Mouse (Mus musculus): ENCODE data around the gene Myo6. TPM values are rescaled to one million over a fixed set of nuclear protein-coding genes. Genes with fewer than 3 reads are reported as not detected.

Myo6 gene
- polyA plus RNA-seq, 1 experiment from 2014 or later, result 50.9 TPM

DNA sequence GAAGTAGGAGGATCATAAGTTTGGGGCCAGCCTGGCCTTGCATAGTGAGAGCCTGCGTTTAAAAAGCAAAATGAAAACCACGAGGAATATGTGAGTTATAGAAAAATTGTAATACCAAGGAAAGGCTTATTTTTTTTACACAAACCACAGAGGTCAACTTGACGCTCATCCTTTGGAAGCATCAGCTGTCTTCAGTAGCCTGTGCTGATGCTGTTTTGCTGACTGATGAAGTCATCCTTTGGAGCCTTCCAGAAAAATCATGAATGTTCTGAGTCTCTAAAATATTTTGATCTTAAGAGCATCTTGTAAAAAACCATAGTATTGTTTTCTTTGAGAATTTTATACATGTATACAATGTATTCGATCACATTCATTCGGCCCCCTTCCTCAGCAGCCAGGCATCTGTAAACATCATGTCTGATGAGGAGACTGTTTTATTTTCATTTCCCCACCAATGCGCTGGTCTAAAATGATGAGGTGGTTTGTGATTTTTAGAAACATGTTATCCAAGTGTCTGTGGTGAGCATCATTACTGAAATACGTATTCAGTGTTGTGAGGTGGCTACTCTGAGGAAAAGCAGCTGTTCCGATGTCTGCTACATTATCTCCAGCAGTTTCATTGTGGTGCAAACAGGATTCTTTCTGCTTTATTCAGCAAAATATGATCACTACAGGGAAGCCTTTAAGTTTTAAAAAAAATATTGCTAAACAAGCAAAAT, 110.4 kb downstream of the Myo6 start:
- H3K4me3 ChIP-seq (ENCODE audit: low read depth, low read length), result no peak overlapping the region
- H3K4me1 ChIP-seq (replicated peaks; ENCODE audit: control insufficient read depth, insufficient read depth, low read length), result no peaks in the 10 kb centered on the region
- H3K27me3 ChIP-seq (replicated peaks; ENCODE audit: control insufficient read depth, insufficient read depth, low read length), result no peaks in the 10 kb centered on the region
- no peak for ATAC-seq
- TF ChIP-seq CTCF (IDR thresholded peaks at IDR 0.05; ENCODE audit: low read depth), result no peak
- 68% methylated on average over 8 of the region's 8 CpGs for WGBS
- no peak overlapping the region for H3K9ac ChIP-seq (ENCODE audit: low read depth, low read length)
- no peaks in the 10 kb centered on the region for H3K9me3 ChIP-seq (ENCODE audit: control insufficient read depth)
- peaks cover 49% of the 10 kb centered on the region for H3K36me3 ChIP-seq (ENCODE audit: control insufficient read depth, insufficient read depth)
- no peak overlapping the region for H3K4me2 ChIP-seq (replicated peaks; ENCODE audit: low read depth)
- H3K27ac ChIP-seq (ENCODE audit: low read depth, low read length), result no peak overlapping the region

DNA sequence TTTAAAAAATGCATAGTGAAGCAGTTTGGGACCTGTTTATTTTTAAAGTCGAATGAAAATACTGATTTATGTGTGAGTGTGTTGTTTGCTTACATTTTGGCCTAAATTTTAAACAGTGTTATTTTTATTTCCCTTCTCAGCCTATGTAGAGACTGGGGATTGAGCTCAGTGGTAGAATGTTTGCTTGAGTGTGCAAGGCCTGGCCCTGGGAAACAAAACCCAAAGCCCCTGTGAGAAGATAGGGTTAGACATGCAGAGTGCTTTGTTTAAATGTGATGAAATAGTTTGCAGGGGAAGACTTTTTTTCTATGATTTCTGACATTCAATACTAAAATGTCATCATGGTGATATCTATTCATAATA, 110.9 kb downstream of the Myo6 start:
- H3K4me1 ChIP-seq (replicated peaks; ENCODE audit: control insufficient read depth, insufficient read depth, low read length), result no peaks in the 10 kb centered on the region
- no peak overlapping the region for H3K4me2 ChIP-seq (replicated peaks; ENCODE audit: low read depth)
- no peaks in the 10 kb centered on the region for H3K9me3 ChIP-seq (ENCODE audit: control insufficient read depth)
- no peak overlapping the region for H3K9ac ChIP-seq (ENCODE audit: low read depth, low read length)
- no peak overlapping the region for H3K27ac ChIP-seq (ENCODE audit: low read depth, low read length)
- ATAC-seq, result no peak
- H3K4me3 ChIP-seq (ENCODE audit: low read depth, low read length), result no peak overlapping the region
- WGBS, result 53% methylated on average over 1 of the region's 1 CpGs
- H3K27me3 ChIP-seq (replicated peaks; ENCODE audit: control insufficient read depth, insufficient read depth, low read length), result no peaks in the 10 kb centered on the region
- peaks cover 51% of the 10 kb centered on the region for H3K36me3 ChIP-seq (ENCODE audit: control insufficient read depth, insufficient read depth)
- no peak for TF ChIP-seq CTCF (IDR thresholded peaks at IDR 0.05; ENCODE audit: low read depth)

DNA sequence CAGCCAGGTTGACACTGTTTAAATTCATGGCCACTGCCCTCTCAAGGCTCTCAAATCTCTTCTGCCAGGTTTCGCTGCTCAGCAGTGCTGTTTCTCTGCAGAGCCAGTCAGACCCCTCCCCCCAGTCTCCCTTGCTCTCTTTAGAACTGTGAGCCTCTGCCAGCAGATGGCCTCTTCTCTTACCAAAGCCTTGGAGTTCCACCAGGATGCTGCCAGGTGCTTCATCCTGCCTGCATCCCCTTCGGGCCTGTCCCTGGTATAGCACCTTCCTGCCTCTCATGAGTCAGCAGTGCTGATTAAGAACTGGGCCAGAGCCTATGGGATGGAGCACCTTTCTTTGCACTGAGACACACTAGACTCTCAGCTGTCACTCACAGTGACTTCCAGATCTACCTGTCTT, 112.3 kb downstream of the Myo6 start:
- H3K27me3 ChIP-seq (replicated peaks; ENCODE audit: control insufficient read depth, insufficient read depth, low read length), result no peaks in the 10 kb centered on the region
- no peaks in the 10 kb centered on the region for H3K9me3 ChIP-seq (ENCODE audit: control insufficient read depth)
- H3K27ac ChIP-seq (ENCODE audit: low read depth, low read length), result no peak overlapping the region
- ATAC-seq, result no peak
- 60% methylated on average over 2 of the region's 2 CpGs for WGBS
- H3K4me3 ChIP-seq (ENCODE audit: low read depth, low read length), result no peak overlapping the region
- H3K4me1 ChIP-seq (replicated peaks; ENCODE audit: control insufficient read depth, insufficient read depth, low read length), result no peaks in the 10 kb centered on the region
- no peak overlapping the region for H3K9ac ChIP-seq (ENCODE audit: low read depth, low read length)
- no peak overlapping the region for H3K4me2 ChIP-seq (replicated peaks; ENCODE audit: low read depth)
- TF ChIP-seq CTCF (IDR thresholded peaks at IDR 0.05; ENCODE audit: low read depth), result no peak
- peaks cover 52% of the 10 kb centered on the region for H3K36me3 ChIP-seq (ENCODE audit: control insufficient read depth, insufficient read depth)

DNA sequence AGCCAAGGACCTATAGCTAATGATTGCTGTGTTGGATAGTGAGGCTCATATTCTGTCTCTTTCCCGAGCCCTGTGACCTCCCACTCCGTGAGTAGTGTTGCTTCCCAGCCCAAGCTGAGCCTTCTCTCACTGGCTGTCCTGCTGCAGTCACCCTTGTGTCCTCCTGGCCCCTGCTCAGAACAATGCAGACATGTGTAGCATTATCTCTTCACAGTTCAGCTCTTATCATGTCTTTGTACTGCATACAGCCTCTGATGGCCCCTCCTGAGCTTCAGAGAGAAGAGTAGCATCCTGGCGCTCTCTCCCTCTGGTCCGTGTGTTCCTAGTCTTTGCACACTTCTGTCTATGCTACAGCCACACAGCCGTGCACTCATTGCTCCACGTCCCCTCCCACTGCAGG, 112.9 kb downstream of the Myo6 start:
- Histone ChIP-seq H3K27me3 (replicated peaks; ENCODE audit: control insufficient read depth, insufficient read depth, low read length) (no peaks in the 10 kb centered on the region), H3K36me3 (ENCODE audit: control insufficient read depth, insufficient read depth) (peaks cover 51% of the 10 kb centered on the region), H3K27ac (ENCODE audit: low read depth, low read length) (no peak overlapping the region), H3K9me3 (ENCODE audit: control insufficient read depth) (no peaks in the 10 kb centered on the region), H3K9ac (ENCODE audit: low read depth, low read length) (no peak overlapping the region), H3K4me1 (replicated peaks; ENCODE audit: control insufficient read depth, insufficient read depth, low read length) (no peaks in the 10 kb centered on the region), H3K4me2 (replicated peaks; ENCODE audit: low read depth) (no peak overlapping the region), H3K4me3 (ENCODE audit: low read depth, low read length) (no peak overlapping the region)
- ATAC-seq, result no peak
- WGBS, result 85% methylated on average over 6 of the region's 6 CpGs
- TF ChIP-seq CTCF (IDR thresholded peaks at IDR 0.05; ENCODE audit: low read depth), result no peak

DNA sequence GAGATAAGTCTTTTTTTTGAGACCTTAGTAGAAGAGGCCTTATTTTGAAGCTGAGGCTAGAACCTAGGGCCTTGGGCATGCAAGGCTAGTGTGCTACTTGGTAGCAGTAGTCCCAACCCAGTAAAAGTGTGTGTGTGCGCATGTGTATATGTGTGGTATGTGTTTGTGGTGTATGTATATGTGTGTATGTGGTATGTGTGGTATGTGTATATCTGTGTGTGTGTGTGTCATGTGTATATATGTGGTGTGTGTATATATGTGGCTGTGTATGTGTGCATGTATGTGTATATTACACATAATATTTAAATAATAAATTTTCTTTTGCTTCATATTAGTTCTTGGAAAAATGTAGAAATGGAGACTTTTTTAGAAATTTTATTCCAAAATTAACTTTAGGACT, 115.9 kb downstream of the Myo6 start:
- Histone ChIP-seq H3K27me3 (replicated peaks; ENCODE audit: control insufficient read depth, insufficient read depth, low read length) (no peaks in the 10 kb centered on the region), H3K4me2 (replicated peaks; ENCODE audit: low read depth) (no peak overlapping the region), H3K9ac (ENCODE audit: low read depth, low read length) (no peak overlapping the region), H3K36me3 (ENCODE audit: control insufficient read depth, insufficient read depth) (peaks cover 75% of the 10 kb centered on the region), H3K27ac (ENCODE audit: low read depth, low read length) (no peak overlapping the region), H3K4me3 (ENCODE audit: low read depth, low read length) (no peak overlapping the region), H3K9me3 (ENCODE audit: control insufficient read depth) (no peaks in the 10 kb centered on the region), H3K4me1 (replicated peaks; ENCODE audit: control insufficient read depth, insufficient read depth, low read length) (no peaks in the 10 kb centered on the region)
- ATAC-seq, result no peak
- TF ChIP-seq CTCF (IDR thresholded peaks at IDR 0.05; ENCODE audit: low read depth), result no peak
- 93% methylated on average over 1 of the region's 1 CpGs for whole genome bisulfite sequencing

DNA sequence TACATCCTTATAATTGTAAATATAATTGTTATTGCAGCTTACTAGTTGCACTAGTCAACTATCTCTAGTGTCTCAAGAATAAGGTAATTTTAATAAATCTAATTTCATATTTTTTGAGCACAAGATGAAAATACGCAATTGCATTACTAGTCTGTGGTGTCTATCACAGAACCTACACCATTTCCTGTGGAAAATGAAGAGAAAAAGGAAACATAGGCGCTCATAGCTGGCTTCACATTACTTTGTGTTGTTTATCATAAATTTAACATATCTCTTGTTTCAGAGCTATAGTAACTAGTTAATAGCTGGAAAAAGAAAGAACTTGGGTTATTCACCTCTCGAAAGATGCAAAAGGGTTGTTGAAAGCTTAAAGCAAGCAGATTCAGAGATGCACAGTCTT, 117.6 kb downstream of the Myo6 start:
- Histone ChIP-seq H3K27me3 (replicated peaks; ENCODE audit: control insufficient read depth, insufficient read depth, low read length) (no peaks in the 10 kb centered on the region), H3K27ac (ENCODE audit: low read depth, low read length) (no peak overlapping the region), H3K9ac (ENCODE audit: low read depth, low read length) (no peak overlapping the region), H3K4me2 (replicated peaks; ENCODE audit: low read depth) (no peak overlapping the region), H3K4me3 (ENCODE audit: low read depth, low read length) (no peak overlapping the region), H3K9me3 (ENCODE audit: control insufficient read depth) (no peaks in the 10 kb centered on the region), H3K36me3 (ENCODE audit: control insufficient read depth, insufficient read depth) (peaks cover 69% of the 10 kb centered on the region), H3K4me1 (replicated peaks; ENCODE audit: control insufficient read depth, insufficient read depth, low read length) (no peaks in the 10 kb centered on the region)
- 94% methylated on average over 3 of the region's 3 CpGs for WGBS
- no peak for TF ChIP-seq CTCF (IDR thresholded peaks at IDR 0.05; ENCODE audit: low read depth)
- ATAC-seq, result no peak

Measured in intestine, postnatal 0 days (tissue).